Mouse (Mus musculus): ENCODE data around the gene Cacna1g.
"Not testable (repeated sequence)": the region's sequence is repeated elsewhere in the genome, so short reads cannot be mapped to it uniquely, and the experiment has no call there.

Gene Cacna1g

DNA sequence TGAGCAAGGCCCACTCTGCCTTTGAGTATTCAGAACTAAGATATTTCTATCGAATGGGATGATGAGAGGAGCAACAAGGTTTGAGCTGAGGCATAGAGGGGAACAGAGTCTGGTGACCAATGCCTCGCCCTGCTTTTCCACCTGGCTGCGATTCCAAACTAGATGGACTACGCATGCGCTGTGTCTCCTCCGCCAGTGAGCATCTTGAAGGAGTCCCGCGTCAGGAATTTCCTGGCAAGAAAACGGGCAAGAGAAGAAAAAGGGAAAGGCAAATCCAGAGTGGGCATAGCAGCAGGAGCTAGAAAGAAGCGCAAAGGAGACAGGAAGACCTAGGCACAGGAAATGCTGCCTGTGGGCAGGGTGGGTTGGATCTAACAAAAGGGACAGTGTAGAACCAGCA lies 70.2 kb downstream of the Cacna1g start:
- DNase-seq (ENCODE audit: low read depth), result no peak

DNA sequence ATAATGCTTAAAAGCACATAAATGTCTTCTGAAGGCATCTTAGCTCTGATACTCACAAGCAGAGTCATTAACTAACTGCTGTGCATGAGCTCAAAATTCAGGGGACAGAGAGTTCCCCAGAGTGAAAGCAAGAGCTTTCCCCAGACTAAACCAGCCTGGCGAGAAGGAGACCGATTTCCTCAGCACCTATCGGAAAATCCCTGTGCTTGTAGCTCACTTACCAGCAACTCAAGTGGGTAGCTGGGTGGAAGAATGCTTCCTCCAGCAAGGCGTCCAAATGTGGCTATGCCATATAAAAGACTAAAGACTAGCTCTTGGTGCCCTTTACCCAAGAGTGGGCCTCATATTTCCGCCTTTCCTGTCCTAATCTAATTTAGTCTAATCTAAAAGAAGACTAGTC lies 71.3 kb downstream of the Cacna1g start:
- DNase-seq (ENCODE audit: low read depth), result no peak

DNA sequence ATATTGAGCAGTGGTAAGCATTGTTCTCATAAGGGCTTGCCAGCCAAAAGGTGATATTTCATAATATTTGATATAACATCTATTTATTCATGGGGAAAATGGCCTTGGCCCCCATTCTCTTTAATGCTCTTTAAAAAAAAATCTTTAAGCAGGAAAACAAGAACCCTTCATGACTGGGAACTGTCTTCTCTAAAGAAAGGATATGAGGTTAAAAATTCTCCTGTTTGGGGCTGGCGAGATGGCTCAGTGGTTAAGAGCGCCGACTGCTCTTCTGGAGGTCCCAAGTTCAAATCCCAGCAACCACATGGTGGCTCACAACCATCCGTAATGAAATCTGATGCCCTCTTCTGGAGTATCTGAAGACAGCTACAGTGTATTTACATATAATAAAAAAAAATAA lies 72.0 kb downstream of the Cacna1g start:
- DNase-seq (ENCODE audit: low read depth), result not testable (repeated sequence)

DNA sequence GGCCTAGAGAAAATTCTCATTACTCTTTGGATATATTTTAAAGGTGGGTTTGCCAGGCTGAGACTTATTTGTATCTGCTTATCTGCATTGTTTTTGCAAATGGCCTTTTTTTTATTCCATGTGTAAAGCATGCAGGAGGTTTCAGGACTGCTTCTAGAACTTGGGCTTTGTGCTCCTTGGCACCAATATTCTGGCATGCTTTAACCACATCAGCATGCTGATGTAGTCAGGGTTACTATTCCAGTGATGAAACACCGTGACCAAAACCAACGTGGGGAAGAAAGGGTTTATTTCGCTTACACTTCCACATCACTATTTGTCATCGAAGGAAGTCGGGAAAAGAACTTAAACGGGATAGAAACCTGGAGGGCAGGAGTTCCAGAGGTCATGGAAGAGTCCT lies 73.0 kb downstream of the Cacna1g start:
- DNase-seq (ENCODE audit: low read depth), result no peak

DNA sequence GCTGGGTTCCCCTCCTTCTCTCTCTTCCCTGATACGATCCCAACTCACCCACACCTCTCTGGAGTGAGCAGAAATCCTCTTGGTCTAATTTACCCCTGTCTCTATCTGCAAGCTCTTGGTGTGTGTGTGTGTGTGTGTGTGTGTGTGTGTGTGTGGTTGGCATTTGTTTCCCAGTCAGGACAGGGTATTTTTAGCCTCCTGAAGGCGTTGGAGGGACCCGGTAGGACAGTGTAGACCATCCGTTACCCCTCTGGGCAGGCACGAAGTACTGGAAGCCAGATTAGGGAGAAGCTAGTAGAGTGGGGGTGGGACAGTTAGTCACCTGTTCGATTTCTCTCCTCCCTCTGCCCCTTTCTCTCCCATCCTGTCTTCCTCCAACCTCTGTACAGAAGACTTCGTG lies 79.9 kb downstream of the Cacna1g start:
- no peak for DNase-seq (ENCODE audit: low read depth)

DNA sequence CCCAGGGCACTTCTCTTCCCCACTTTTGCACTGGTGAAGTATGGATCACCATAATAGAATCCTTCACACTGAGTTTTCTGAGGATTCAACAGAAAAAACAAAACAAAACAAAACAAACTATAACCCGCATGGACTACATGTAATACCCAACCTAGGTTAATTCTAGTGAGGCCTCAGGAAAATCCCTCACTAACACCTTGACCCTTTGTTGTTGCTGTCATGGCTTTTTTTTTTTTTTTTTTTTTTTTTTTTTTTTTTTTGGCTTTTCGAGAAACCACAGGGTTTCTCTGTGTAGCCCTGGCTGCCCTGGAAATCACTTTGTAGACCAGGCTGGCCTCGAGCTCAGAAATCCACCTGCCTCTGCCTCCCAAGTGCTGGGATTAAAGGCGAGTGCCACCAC lies 80.5 kb downstream of the Cacna1g start:
- not testable (repeated sequence) for DNase-seq (ENCODE audit: low read depth)

DNA sequence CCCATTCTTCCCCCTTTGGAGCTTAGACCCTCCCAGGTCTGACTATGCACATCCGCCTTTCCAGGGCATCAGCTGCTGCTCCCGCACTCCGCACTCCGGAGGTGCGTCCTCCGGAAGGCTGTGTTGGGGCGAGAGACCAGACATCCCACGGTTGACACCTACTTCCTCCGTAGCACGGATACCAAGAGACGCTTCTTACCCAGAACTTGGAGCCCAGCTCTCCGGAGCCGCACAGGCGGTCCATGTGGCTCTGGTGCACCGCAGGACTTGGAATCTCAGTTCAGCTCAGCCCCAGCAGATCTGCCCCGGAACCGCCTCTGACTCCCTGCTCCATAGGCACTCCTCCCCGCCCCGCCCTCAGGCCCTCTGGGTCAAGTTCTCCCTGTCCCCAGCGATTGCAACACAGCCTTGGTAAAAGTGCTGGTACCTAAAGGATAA lies 81.3 kb downstream of the Cacna1g start, which contains the start of gene Abcc3:
Gene Abcc3, minus strand, starts transcription at position 326 of the 438 bp plus-strand sequence.
- DNase-seq (ENCODE audit: low read depth), result no peak

DNA sequence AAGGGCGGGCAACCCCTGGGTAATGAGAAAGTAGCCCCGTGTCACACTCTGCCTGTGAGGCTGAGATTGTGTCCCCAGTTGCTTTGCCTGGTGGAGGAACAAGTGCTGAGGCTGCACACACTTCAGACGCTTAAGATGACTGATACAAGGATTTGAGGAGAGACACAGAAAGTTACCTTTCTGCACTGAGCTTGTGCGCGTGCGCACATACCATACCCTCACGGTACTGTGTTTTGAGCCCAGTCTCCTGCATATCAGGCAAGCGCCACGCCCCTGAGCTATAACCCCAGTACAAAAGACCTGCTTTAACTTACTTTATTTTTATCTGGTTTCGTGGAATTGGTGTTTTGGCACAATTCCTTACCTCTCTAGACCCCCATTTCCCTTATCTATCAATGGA lies 82.3 kb downstream of the Cacna1g start:
- no peak for DNase-seq (ENCODE audit: low read depth)

DNA sequence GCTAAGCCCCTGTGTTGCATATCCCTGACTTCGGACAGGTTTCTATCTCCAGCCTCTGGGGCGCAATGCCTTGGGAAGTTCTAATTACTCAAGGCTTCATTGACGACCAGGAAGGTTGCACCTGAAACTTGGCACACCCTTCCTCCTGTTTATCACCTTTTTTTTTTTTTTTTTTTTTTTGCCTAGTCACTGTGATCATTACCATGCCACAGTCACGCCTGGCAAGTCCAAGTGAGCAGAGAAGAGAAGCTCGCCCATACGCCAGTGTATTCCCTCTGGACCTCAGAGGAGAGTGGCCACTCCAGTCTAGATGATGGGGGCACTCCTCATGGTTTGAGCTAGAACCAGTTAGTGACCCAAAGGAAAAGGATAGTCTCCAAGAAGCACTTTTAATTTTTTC lies 83.2 kb downstream of the Cacna1g start:
- no peak for DNase-seq (ENCODE audit: low read depth)

DNA sequence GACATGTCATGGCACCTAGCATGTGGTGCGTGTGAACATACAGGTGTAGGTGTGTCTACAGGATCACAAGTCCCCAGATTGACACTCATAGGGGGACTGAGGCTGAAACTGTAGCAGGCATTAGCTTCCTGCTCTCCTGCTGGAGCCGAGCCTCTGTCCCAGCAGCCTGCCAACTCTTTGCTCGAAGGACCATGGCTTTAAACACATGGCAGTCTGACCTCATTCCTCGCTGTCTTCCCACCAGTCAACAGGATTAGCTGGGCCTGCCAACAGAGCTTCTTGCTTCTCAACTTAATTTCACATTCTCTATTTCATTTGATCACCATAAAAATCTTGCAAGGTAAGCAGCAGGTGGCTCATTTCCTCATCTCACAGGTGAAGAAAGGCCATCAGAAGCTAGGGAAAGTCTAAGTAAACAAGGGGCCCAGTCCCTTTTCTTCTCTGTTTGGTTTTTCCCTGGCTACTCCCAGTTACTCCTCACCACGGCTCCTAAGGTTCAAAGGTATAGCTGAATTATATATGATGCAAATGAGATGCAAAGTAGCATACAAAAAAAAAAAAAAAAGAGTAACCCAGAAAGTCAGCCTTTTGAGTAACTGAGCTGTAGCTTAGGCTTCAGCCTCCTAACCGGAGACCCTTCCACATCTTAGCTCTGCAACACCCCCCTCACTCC lies 84.1 kb downstream of the Cacna1g start:
- no peak for DNase-seq (ENCODE audit: low read depth)

DNA sequence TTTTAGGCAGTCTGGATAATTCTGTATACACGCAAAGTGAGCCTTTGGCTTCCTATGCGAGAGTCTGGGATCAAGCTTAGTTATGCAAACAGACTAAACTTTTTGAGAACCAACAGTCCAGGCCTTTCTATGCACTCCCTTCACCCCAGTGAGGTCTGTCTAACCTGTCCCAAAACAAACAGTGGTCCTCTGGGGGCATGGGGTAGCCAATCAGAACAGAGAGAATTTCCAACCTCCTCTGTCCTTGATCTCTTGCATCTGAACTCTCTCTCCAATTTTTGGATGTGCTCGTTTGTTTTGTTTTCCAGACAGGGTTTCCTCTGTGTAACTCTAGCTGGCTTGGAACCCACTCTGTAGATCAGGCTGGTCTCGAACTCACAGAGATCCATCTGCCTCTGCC lies 85.0 kb downstream of the Cacna1g start:
- DNase-seq (ENCODE audit: low read depth), result no peak

DNA sequence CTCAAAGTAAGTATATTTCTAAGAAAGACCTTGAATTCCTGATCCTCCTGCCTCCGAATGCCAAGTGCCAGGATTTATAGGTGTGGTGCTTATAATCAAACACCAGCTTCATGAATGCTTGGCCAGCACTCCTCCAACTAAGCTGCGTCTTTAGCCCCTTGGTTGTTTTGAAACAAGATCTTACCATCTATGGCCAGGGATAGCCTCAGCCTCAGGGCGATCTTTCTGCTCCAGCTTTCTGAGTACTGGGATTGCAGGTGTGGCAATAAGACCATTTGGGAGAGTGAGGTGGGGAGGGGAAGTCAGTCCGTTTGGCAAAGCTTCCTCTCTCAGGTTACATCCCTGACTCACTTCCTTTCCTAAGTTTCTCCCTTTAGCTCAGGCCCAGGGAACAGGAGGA lies 86.2 kb downstream of the Cacna1g start:
- DNase-seq (ENCODE audit: low read depth), result no peak

DNA sequence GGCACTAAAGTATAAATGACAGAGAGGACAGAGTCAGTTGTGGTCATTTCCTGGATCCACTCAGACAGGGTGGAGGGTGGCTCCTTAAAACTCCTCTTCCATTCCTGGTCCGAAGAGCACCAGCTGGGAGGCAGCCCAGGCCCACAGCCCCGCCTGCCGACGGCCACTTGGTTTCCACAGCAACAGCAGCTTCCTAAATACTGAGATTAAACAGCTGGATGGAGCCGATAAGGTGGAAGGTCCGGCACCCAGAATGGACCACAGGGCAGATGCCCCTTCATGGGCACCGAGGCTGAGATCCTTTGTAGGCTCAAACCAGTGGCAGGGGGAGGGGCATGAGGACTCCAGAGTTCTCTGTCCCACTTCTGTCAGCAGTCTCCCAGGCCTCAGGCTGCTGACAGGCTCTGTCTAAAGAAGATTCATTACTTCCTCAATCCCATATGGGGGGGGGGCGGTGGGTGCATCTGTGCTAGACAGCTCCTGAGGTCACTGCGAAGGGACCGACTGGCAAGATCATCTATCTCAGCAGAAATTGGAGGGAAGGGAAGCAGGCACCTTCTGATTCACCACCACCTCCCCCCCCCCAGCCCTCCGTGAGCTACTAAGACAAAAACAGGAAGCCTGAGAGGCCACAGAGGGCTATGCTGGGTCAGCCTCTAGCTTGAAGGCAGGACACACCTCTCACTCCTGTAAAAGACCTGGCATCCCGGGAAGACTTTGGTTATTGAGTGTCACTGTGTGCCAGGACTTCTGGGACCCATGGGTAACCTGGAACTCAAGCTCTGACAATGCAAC lies 87.8 kb downstream of the Cacna1g start:
- no peak for DNase-seq (ENCODE audit: low read depth)

DNA sequence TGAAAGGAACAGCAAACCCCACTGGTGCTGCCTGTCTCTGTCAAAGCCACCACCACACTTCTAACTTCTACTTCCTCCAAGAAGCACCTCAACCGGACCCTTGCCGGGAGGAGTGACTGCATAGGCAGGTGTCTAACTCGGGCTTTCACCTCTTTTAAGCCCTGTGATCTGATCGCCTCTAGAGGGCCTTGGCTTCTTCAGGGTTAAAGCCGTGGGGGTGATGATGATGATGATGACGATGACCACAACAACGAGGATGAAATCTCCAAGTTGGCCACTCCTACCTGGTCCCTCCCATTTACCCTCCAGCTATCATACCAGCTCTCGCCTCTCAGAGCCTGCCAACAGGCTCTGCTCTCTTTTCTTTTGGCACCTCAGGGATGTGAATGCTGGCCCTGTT lies 94.3 kb downstream of the Cacna1g start:
- no peak for DNase-seq (ENCODE audit: low read depth)

DNA sequence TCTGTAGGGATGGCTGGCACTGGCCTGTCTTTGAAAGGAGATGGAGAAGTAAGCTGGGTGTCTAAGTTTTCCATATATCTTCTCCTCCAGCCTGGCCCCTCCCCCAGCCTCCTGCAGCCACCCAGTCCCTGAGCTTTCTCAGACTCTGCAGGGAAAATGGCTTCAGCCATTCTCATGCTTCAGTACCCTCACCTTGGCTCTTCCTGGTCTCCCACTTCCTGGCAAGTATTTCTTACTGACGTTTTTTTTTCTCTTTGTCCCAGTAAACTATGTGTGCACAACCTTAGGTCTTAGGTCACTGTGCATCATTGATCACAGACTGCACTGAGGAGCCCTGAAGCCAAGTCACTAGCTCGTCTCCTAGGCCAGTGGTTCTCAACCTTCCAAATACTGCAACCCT lies 94.9 kb downstream of the Cacna1g start:
- DNase-seq (ENCODE audit: low read depth), result no peak

DNA sequence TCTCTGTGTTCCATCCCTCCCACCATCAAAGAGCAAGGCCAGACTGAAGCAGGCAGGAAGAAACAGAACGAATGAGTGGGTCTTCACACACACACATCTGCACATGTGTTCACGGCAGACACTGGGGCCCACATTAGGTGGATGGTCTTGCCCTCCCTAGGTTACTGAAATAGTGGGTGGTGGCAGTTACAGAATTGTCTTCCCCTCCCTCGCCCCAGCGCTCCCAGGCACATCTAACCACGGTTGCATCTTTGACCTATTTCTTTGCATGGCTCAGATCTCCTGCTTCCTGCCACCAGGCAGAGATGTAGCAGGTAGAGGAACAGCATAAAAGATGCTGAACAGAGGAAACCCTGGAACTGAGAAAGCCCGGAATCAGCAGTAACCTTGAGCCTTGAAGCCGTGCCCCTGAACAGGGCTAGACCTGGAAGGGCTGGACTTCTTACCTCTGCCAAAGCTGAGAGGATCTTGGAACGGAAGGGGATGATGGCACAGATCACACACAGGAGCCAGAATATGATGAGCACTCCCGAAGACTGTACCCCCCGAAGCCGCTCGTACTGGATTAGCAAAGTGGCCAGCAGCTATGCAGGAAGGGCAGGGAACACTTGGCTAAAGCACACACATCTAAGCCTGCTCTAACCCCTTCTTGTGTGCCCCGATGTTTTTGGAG lies 99.6 kb downstream of the Cacna1g start:
- no peak for DNase-seq (ENCODE audit: low read depth)

DNA sequence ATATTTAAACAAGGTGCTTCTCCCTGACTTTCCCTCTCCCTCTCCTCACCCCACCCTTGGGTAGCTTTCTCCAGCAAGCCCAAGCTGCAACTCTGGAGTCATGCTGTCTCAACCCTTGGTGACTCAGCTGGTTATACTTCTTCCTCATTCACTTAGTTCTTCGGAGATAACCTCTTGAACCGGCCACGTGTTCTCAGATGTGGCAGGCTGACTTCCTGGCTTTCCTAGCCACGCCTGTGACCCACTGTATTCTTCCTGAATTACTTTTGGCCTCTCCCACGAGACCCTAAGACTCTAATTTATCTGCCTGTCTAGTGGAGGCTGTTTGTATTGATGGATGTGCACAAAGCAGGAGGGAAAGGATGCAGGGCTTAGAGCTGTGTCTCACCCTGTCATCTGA lies 103.2 kb downstream of the Cacna1g start:
- DNase-seq (ENCODE audit: low read depth), result no peak

DNA sequence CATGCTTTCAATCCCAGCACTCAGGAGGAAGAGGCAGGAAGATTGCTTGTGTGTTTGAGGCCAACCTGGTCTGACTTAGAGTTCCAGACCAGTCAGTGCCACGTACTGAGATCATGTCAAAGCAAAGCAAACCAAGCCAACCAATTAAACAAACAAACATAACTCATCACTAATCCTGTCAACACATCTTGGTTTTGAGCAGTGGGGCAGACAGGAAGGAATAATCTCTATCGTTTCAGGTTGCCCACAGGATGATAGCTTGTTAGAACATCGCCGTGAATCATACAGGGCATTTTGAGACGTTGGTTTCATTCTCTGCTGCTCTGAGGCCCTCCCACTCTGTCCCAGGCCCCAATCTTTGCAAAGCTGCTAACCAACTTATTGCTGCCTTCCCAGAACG lies 104.0 kb downstream of the Cacna1g start:
- no peak for DNase-seq (ENCODE audit: low read depth)

DNA sequence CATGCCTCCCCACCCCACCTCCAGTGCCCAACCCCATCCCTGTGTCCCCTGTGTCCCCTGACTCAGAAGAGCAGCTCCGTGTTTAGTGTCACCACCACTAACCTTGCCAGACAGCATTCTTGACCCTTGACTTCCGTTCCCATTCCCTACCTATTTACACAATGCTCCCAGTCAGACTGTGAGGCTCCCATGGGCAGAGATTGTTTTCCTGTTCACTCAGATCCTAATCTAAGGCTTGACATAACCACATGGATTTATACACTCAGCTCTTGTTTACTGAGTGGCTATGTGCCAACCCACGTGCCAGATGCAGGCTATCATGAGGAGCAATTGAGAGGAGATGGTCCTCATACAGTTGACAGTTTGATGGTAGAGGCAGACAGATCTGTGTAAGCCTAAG lies 108.7 kb downstream of the Cacna1g start:
- DNase-seq (ENCODE audit: low read depth), result no peak

DNA sequence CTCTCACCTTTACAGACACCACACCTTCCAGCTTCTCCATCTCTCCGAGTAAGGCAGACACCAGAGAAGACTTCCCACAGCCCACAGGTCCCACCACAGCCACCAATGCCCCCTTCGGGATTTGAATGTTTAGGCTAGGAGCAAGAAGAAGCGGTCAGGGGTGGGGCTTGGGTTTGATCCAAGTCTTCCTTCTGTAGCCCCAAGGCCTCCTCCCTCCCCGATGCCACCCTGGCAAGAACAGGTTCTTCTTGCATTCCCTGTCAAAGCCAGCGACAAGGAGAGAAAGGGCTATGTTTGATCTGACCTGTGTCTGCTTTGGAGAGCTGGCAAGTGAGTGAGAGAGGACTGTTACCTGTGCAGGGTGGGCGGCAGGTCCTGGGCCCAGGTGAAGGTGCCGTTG lies 110.3 kb downstream of the Cacna1g start:
- DNase-seq (ENCODE audit: low read depth), result no peak

DNA sequence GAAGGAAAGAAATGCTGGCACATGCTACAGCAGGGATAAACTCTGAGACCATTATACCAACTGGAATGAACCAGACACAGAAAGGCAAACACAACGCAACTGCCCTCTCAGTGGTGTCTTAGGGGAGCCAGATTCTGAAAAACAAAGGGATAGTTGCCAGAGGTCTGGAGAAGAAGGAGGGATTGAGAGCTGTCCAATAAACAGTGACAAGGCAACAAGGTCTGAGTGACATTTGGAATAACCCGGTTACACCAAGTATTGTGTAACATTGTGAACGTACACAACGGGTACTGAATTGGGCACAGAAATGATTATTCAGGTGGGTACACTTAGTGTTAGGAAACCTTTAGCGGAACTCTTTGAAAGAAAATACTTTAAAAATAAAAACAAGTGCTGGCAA lies 111.9 kb downstream of the Cacna1g start:
- DNase-seq (ENCODE audit: low read depth), result no peak

DNA sequence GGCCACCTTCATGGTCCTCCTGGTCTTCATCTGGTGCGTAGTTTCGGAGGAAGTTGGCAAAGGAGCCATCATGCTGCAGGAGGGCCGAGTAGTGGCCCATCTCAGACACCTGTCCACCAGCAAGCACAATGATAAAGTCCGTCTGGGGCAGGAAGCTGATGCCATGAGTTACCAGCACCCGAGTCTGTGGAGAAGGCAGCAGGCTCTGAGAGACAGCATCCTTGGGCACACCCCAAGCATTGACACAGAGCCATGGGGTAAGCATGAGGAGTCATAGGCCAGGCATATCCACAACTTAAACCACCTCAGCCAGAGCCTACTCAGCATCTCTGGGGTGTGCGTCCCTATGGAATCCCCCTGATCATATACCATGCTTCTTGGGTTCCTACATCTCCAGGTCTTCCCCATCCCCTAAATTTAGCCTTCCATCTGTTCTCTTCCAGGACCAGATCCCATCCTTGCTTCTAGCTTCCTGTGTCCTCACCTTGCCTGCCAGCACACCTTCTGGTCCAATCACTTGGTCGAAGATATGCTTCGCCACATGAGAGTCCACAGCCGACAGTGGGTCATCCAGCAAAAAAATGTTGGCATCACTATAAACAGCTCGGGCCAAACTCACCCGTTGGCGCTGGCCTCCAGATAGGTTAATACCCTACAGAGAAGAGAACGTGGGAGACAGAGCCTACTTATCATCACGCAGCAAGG lies 112.7 kb downstream of the Cacna1g start:
- no peak for DNase-seq (ENCODE audit: low read depth)

DNA sequence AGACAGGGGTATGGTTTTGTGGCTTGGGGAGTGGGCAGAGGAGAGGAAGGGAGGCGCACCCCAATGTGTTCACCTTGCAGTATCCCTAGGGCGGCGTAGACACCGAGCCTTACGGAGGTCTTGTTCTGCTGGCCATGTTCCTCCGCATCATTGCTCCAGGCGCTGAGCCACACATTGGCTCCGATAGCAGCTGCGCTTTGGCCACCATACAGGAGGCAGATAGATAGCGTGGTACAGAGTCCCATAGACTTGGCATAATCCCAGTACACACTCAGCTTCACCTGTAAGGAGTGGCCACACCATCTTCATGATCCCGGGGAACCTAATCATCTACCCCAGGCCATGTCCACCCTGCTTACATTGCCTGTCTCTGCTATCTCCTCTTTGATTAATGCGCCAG lies 114.8 kb downstream of the Cacna1g start:
- DNase-seq (ENCODE audit: low read depth), result no peak

All from fibroblast of lung, adult 2 months (primary cell).